Mouse (Mus musculus) forebrain, embryonic 16.5 days (tissue): ENCODE data around the gene Smu1. TPM values are rescaled to one million over a fixed set of nuclear protein-coding genes. Genes with fewer than 3 reads are reported as not detected.
"Not testable (repeated sequence)": the region's sequence is repeated elsewhere in the genome, so short reads cannot be mapped to it uniquely, and the experiment has no call there.

ENCODE experiments used
- ATAC-seq: fragments of 200-750 bp; cut with Nextera tagmentation; 2 replicates; pipeline ENCODE4 v1.8.0; 2017; ENCODE audit warnings: mild to moderate bottlenecking, moderate library complexity
- H3K27ac ChIP-seq: fragments of 300-500 bp; sonication (generic); 2 replicates; pipeline ENCODE4 v1.5.1; 2014; ENCODE audit warnings: low read length, control low read depth
- H3K27me3 ChIP-seq: fragments of 300-500 bp; sonication (generic); replicated peaks from 2 replicates; pipeline ENCODE4 v1.6.1; 2014; ENCODE audit warnings: low read length; ENCODE audit not compliant: control insufficient read depth, insufficient read depth
- H3K36me3 ChIP-seq: fragments of 300-500 bp; sonication (generic); 2 replicates; pipeline ENCODE4 v1.6.1; 2014; ENCODE audit not compliant: control insufficient read depth, insufficient read depth
- H3K4me1 ChIP-seq: fragments of 300-500 bp; sonication (generic); replicated peaks from 2 replicates; pipeline ENCODE4 v1.6.1; 2014; ENCODE audit warnings: low read length; ENCODE audit not compliant: control insufficient read depth, insufficient read depth
- H3K4me2 ChIP-seq: fragments of 300-500 bp; sonication (generic); 2 replicates; pipeline ENCODE4 v1.6.1; 2014; ENCODE audit warnings: mild to moderate bottlenecking, low read length, control low read depth
- H3K4me3 ChIP-seq: fragments of 300-500 bp; sonication (generic); replicated peaks from 2 replicates; pipeline ENCODE4 v1.5.1; 2014; ENCODE audit warnings: mild to moderate bottlenecking, low read length, control low read depth
- H3K9ac ChIP-seq: fragments of 300-500 bp; sonication (generic); replicated peaks from 2 replicates; pipeline ENCODE4 v1.6.1; 2014; ENCODE audit warnings: low read depth, low read length, control low read depth
- H3K9me3 ChIP-seq: fragments of 300-500 bp; sonication (generic); 2 replicates; pipeline ENCODE4 v1.6.1; 2016; ENCODE audit warnings: low read length; ENCODE audit not compliant: control insufficient read depth
- WGBS: fragments of 180-500 bp; shearing (Covaris S2); extraction: QIAGEN DNeasy Blood & Tissue Kit; methylation state at CpG from one replicate; pipeline ENCODE4 v1.1.7; 2014; 5-methylcytosine and 5-hydroxymethylcytosine counted together
- polyA plus RNA-seq: library from polyadenylated mRNA; unstranded; fragments of >200 nt; fragmentation: Nextera tagmentation; extraction: Ambion mirVana; gene quantifications from 2 replicates; pipeline ENCODE4 v1.2.1, GENCODE M21; 2015

Smu1 gene
- 155 and 165 TPM in 2 replicates for polyA plus RNA-seq

GRCm38 (mm10) chr4:40757780-40758420 is at the start of gene Smu1:
TSS of gene Smu1 (minus strand) at chr4:40757923.
- H3K4me3 ChIP-seq = peak within 1 kb of the TSS; percentile 74
- no peaks in the 10 kb centered on the region for H3K9me3 ChIP-seq
- peak; percentile 99 for ATAC-seq
- peak within 1 kb of the TSS; percentile 84 for H3K9ac ChIP-seq
- H3K27me3 ChIP-seq = no peaks in the 10 kb centered on the region; the same call in 1 of the 2 replicates
- peaks cover 14% of the 10 kb centered on the region for H3K36me3 ChIP-seq
- peak within 1 kb of the TSS; percentile 84 for H3K4me2 ChIP-seq
- peak within 1 kb of the TSS; percentile 37 for H3K27ac ChIP-seq
- WGBS = under 1% methylated on average over 40 of the region's 40 CpGs
- H3K4me1 ChIP-seq = peaks cover 6% of the 10 kb centered on the region

- Histone ChIP-seq H3K27me3 (no peaks in the 10 kb centered on the region), H3K4me1 (no peaks in the 10 kb centered on the region), H3K27ac (no peak overlapping the region), H3K4me3 (no peak overlapping the region), H3K4me2 (no peak overlapping the region), H3K36me3 (no peaks in the 10 kb centered on the region), H3K9me3 (no peaks in the 10 kb centered on the region), H3K9ac (no peak overlapping the region)
- no peak for ATAC-seq
- 95% methylated on average over 4 of the region's 4 CpGs for WGBS
Measured at GRCm38 (mm10) chr4:40807382-40807781, 49.7 kb upstream of the Smu1 start.

- whole genome bisulfite sequencing = 82% methylated on average over 8 of the region's 8 CpGs
- Histone ChIP-seq H3K9me3 (no peaks in the 10 kb centered on the region), H3K36me3 (no peaks in the 10 kb centered on the region), H3K9ac (no peak overlapping the region), H3K27ac (no peak overlapping the region), H3K27me3 (no peaks in the 10 kb centered on the region), H3K4me1 (no peaks in the 10 kb centered on the region), H3K4me3 (no peak overlapping the region), H3K4me2 (no peak overlapping the region)
- ATAC-seq = no peak
Measured at GRCm38 (mm10) chr4:40805401-40805800, 47.7 kb upstream of the Smu1 start.

GRCm38 (mm10) chr4:40802787-40803186 is 45.1 kb upstream of the Smu1 start:
- no peaks in the 10 kb centered on the region for H3K4me1 ChIP-seq
- H3K36me3 ChIP-seq = no peaks in the 10 kb centered on the region
- H3K27ac ChIP-seq = no peak overlapping the region
- H3K4me2 ChIP-seq = no peak overlapping the region
- H3K9ac ChIP-seq = no peak overlapping the region
- H3K27me3 ChIP-seq = no peaks in the 10 kb centered on the region
- 89% methylated on average over 3 of the region's 3 CpGs for WGBS
- no peak for ATAC-seq
- H3K4me3 ChIP-seq = no peak overlapping the region
- H3K9me3 ChIP-seq = no peaks in the 10 kb centered on the region

GRCm38 (mm10) chr4:40801908-40802307 is 44.2 kb upstream of the Smu1 start:
- 93% methylated on average over 4 of the region's 4 CpGs for WGBS
- H3K4me2 ChIP-seq = no peak overlapping the region
- no peak for ATAC-seq
- no peak overlapping the region for H3K27ac ChIP-seq
- no peaks in the 10 kb centered on the region for H3K36me3 ChIP-seq
- H3K4me1 ChIP-seq = no peaks in the 10 kb centered on the region
- H3K9me3 ChIP-seq = no peaks in the 10 kb centered on the region
- no peak overlapping the region for H3K4me3 ChIP-seq
- no peaks in the 10 kb centered on the region for H3K27me3 ChIP-seq
- H3K9ac ChIP-seq = no peak overlapping the region

GRCm38 (mm10) chr4:40800873-40801272 is 43.1 kb upstream of the Smu1 start:
- no peak overlapping the region for H3K4me3 ChIP-seq
- H3K27me3 ChIP-seq = no peaks in the 10 kb centered on the region
- no peaks in the 10 kb centered on the region for H3K4me1 ChIP-seq
- H3K9me3 ChIP-seq = no peaks in the 10 kb centered on the region
- H3K36me3 ChIP-seq = no peaks in the 10 kb centered on the region
- no peak overlapping the region for H3K4me2 ChIP-seq
- WGBS = 89% methylated on average over 3 of the region's 3 CpGs
- no peak for ATAC-seq
- H3K27ac ChIP-seq = no peak overlapping the region
- no peak overlapping the region for H3K9ac ChIP-seq

- not testable (repeated sequence) for H3K4me2 ChIP-seq, H3K9me3 ChIP-seq, H3K9ac ChIP-seq, H3K27ac ChIP-seq, H3K4me3 ChIP-seq, H3K27me3 ChIP-seq, H3K36me3 ChIP-seq, ATAC-seq, H3K4me1 ChIP-seq
- no CpG with 5 or more reads among the region's 2 CpGs for WGBS
Measured at GRCm38 (mm10) chr4:40798833-40799555, 41.3 kb upstream of the Smu1 start.

- no peak overlapping the region for H3K27ac ChIP-seq
- no peak for ATAC-seq
- H3K9ac ChIP-seq = no peak overlapping the region
- no peak overlapping the region for H3K4me2 ChIP-seq
- no peak overlapping the region for H3K4me3 ChIP-seq
- H3K9me3 ChIP-seq = no peaks in the 10 kb centered on the region
- no peaks in the 10 kb centered on the region for H3K4me1 ChIP-seq
- H3K27me3 ChIP-seq = no peaks in the 10 kb centered on the region
- 92% methylated on average over 3 of the region's 3 CpGs for WGBS
- H3K36me3 ChIP-seq = no peaks in the 10 kb centered on the region
Measured at GRCm38 (mm10) chr4:40795761-40796160, 38.0 kb upstream of the Smu1 start.

GRCm38 (mm10) chr4:40794320-40794719 is 36.6 kb upstream of the Smu1 start:
- no peaks in the 10 kb centered on the region for H3K36me3 ChIP-seq
- H3K27ac ChIP-seq = no peak overlapping the region
- H3K9ac ChIP-seq = no peak overlapping the region
- H3K4me2 ChIP-seq = no peak overlapping the region
- no peaks in the 10 kb centered on the region for H3K9me3 ChIP-seq
- H3K4me3 ChIP-seq = no peak overlapping the region
- H3K27me3 ChIP-seq = no peaks in the 10 kb centered on the region
- no peaks in the 10 kb centered on the region for H3K4me1 ChIP-seq
- ATAC-seq = no peak
